Mouse (Mus musculus) neural tube, embryonic 15.5 days (tissue): Measurements from ENCODE around the gene Dnajc27. TPM values are rescaled to one million over a fixed set of nuclear protein-coding genes. Genes with fewer than 3 reads are reported as not detected.

Experiments used
- ATAC-seq: fragments of 200-750 bp; cut with Nextera tagmentation; 2 replicates; pipeline ENCODE4 v1.8.0; 2017; ENCODE audit warnings: mild to moderate bottlenecking, moderate TSS enrichment, moderate library complexity; ENCODE audit not compliant: low FRiP score
- H3K27ac ChIP-seq: fragments of 300-500 bp; sonication (generic); replicated peaks from 2 replicates; pipeline ENCODE4 v1.5.1; 2015; ENCODE audit warnings: mild to moderate bottlenecking, inconsistent platforms
- H3K27me3 ChIP-seq: fragments of 300-500 bp; sonication (generic); replicated peaks from 2 replicates; pipeline ENCODE4 v1.6.1; 2015; ENCODE audit warnings: inconsistent platforms
- H3K36me3 ChIP-seq: fragments of 300-500 bp; sonication (generic); 2 replicates; pipeline ENCODE4 v1.6.1; 2015; ENCODE audit warnings: inconsistent platforms
- H3K4me1 ChIP-seq: fragments of 300-500 bp; sonication (generic); 2 replicates; pipeline ENCODE4 v1.6.1; 2015; ENCODE audit warnings: inconsistent platforms
- H3K4me2 ChIP-seq: fragments of 300-500 bp; sonication (generic); 2 replicates; pipeline ENCODE4 v1.6.1; 2015; ENCODE audit warnings: inconsistent platforms, mild to moderate bottlenecking, moderate library complexity
- H3K4me3 ChIP-seq: fragments of 300-500 bp; sonication (generic); replicated peaks from 2 replicates; pipeline ENCODE4 v1.5.1; 2015; ENCODE audit warnings: mild to moderate bottlenecking, inconsistent platforms
- H3K9ac ChIP-seq: fragments of 300-500 bp; sonication (generic); replicated peaks from 2 replicates; pipeline ENCODE4 v1.6.1; 2015; ENCODE audit warnings: mild to moderate bottlenecking, inconsistent platforms
- H3K9me3 ChIP-seq: fragments of 300-500 bp; sonication (generic); replicated peaks from 2 replicates; pipeline ENCODE4 v1.6.1; 2016; ENCODE audit warnings: inconsistent platforms
- WGBS: fragments of 180-500 bp; shearing (Covaris S2); methylation state at CpG from one replicate; pipeline ENCODE4 v1.1.7; 2015; ENCODE audit warnings: mixed read lengths; 5-methylcytosine and 5-hydroxymethylcytosine counted together
- polyA plus RNA-seq: library from polyadenylated mRNA; unstranded; fragments of >200 nt; fragmentation: Nextera tagmentation; extraction: Ambion mirVana; gene quantifications from 2 replicates; pipeline ENCODE4 v1.2.1, GENCODE M21; 2015

The Dnajc27 gene
- polyA plus RNA-seq, 1 experiment from 2014 or later: 21.3 TPM

- no peaks in the 10 kb centered on the region for H3K4me1 ChIP-seq
- H3K9ac ChIP-seq: no peak overlapping the region
- H3K9me3 ChIP-seq: no peaks in the 10 kb centered on the region
- no peak overlapping the region for H3K4me3 ChIP-seq
- WGBS: 91% methylated on average over 7 of the region's 7 CpGs
- H3K4me2 ChIP-seq: no peak overlapping the region
- H3K36me3 ChIP-seq: no peaks in the 10 kb centered on the region
- H3K27me3 ChIP-seq: no peaks in the 10 kb centered on the region
- no peak overlapping the region for H3K27ac ChIP-seq
- no peak for ATAC-seq
These were observed 76.7 kb downstream of the Dnajc27 start for GRCm38 (mm10) chr12:4158868-4159632.

Other genes with a start within 250 kb of the Dnajc27 start
- gene Pomc, start 127.6 kb upstream of the Dnajc27 start, polyA plus RNA-seq: 3.0 and 3.7 TPM in 2 replicates
- 27.2 and 33.6 TPM in 2 replicates for gene Efr3b, start 43.7 kb upstream of the Dnajc27 start, polyA plus RNA-seq
- gene Adcy3, start 50.5 kb downstream of the Dnajc27 start, polyA plus RNA-seq: 14.7 and 18.0 TPM in 2 replicates
- gene Ptrhd1, start 151.4 kb downstream of the Dnajc27 start, polyA plus RNA-seq: 6.2 and 6.7 TPM in 2 replicates
- 8.5 and 9.0 TPM in 2 replicates for gene Cenpo, start 151.7 kb downstream of the Dnajc27 start, polyA plus RNA-seq